Mouse (Mus musculus): ENCODE results near the gene Trp73.

Gene Trp73

GRCm38 (mm10) chr4:154140182-154140212, at the start of gene Trp73:
Gene Trp73 (minus strand): TSS chr4:154140208.
- DNase-seq (ENCODE audit: low read depth, low spot score): no peak

GRCm38 (mm10) chr4:154188948-154189347, 48.9 kb upstream of the Trp73 start:
- no peak for DNase-seq (ENCODE audit: low read depth, low spot score)

- no peak for DNase-seq (ENCODE audit: low read depth, low spot score)
Measured at GRCm38 (mm10) chr4:154186002-154186537, 46.1 kb upstream of the Trp73 start.

GRCm38 (mm10) chr4:154185001-154185400, 45.0 kb upstream of the Trp73 start:
- DNase-seq (ENCODE audit: low read depth, low spot score): no peak

- DNase-seq (ENCODE audit: low read depth, low spot score): no peak
Measured at GRCm38 (mm10) chr4:154183566-154183965, 43.6 kb upstream of the Trp73 start.

GRCm38 (mm10) chr4:154181001-154181400, 41.0 kb upstream of the Trp73 start:
- no peak for DNase-seq (ENCODE audit: low read depth, low spot score)

GRCm38 (mm10) chr4:154177257-154177656, 37.2 kb upstream of the Trp73 start:
- DNase-seq (ENCODE audit: low read depth, low spot score): no peak

- no peak for DNase-seq (ENCODE audit: low read depth, low spot score)
Measured at GRCm38 (mm10) chr4:154171931-154172604, 32.1 kb upstream of the Trp73 start.

GRCm38 (mm10) chr4:154171151-154171930, 31.3 kb upstream of the Trp73 start:
- DNase-seq (ENCODE audit: low read depth, low spot score): peak; percentile 53

GRCm38 (mm10) chr4:154170506-154171150, 30.6 kb upstream of the Trp73 start, which contains the start of gene Megf6:
Gene Megf6 (plus strand): TSS chr4:154170730.
- peak; percentile 82 for DNase-seq (ENCODE audit: low read depth, low spot score)

GRCm38 (mm10) chr4:154170021-154170420, 30.0 kb upstream of the Trp73 start:
- no peak for DNase-seq (ENCODE audit: low read depth, low spot score)

- peak; percentile 57 for DNase-seq (ENCODE audit: low read depth, low spot score)
Measured at GRCm38 (mm10) chr4:154167053-154167452, 27.0 kb upstream of the Trp73 start.

- peak; percentile 70 for DNase-seq (ENCODE audit: low read depth, low spot score)
Measured at GRCm38 (mm10) chr4:154163296-154163695, 23.3 kb upstream of the Trp73 start.

- peak; percentile 97 for DNase-seq (ENCODE audit: low read depth, low spot score)
Measured at GRCm38 (mm10) chr4:154160538-154161390, 20.8 kb upstream of the Trp73 start, which contains the start of gene Tprgl. Gene Tprgl (minus strand): TSS chr4:154160666.

GRCm38 (mm10) chr4:154159961-154160537, 20.0 kb upstream of the Trp73 start:
- no peak for DNase-seq (ENCODE audit: low read depth, low spot score)

GRCm38 (mm10) chr4:154159002-154159401, 19.0 kb upstream of the Trp73 start:
- peak; percentile 88 for DNase-seq (ENCODE audit: low read depth, low spot score)

GRCm38 (mm10) chr4:154157970-154158662, 18.1 kb upstream of the Trp73 start:
- no peak for DNase-seq (ENCODE audit: low read depth, low spot score)

GRCm38 (mm10) chr4:154156050-154156449, 16.0 kb upstream of the Trp73 start:
- DNase-seq (ENCODE audit: low read depth, low spot score): no peak

GRCm38 (mm10) chr4:154154104-154154503, 14.1 kb upstream of the Trp73 start:
- no peak for DNase-seq (ENCODE audit: low read depth, low spot score)

GRCm38 (mm10) chr4:154146342-154146741, 6.3 kb upstream of the Trp73 start:
- no peak for DNase-seq (ENCODE audit: low read depth, low spot score)

GRCm38 (mm10) chr4:154144712-154145111, 4.7 kb upstream of the Trp73 start:
- no peak for DNase-seq (ENCODE audit: low read depth, low spot score)
